Mouse (Mus musculus) right cerebral cortex, postnatal 4 days (tissue): ENCODE measurements at regions not wholly inside any gene's neighbourhood (a gene's known extent, or its start where the extent isn't known, plus 50 kb on each side); places are given as distances from the start of the nearest gene placed in this dataset.

ENCODE experiments used
- DNase-seq: peaks from one replicate; pipeline ENCODE4 v3.0.0-alpha.2; 2022

DNA sequence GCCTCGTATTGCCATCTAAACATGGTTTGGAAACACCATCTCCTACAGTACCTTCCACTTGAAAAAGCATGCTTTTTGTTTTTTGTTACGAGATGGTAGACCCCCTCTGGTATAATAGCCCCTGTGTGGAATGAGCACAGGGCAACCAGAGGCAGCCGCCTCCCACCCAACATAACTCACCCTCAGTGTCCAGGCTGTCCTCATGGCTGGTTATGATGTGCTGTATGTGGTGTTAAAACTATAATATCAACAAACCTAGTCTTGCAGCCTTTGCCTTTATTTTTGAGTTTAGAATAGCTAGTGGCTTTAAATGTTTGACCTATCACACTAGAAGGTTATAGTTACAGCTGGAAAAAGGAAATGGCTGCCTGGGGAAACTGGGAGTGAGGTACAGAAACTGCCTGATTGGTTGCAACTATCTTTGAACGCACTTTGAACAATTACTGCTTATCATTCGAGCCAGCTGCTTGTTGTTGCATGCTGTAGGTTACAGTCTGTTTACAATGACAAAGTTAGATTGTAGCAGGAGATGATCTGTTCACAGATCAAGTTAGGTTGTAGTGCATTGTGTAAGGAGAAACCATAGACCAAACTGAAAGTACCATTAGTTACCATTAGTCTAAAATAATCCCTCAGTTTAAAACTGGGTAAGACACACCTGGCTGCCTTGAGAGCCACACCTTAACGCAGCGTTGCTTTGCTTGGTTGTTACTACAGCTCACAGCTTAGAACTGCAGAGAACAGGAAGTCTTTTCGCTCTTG lies 414.8 kb downstream of the Klf5 start:
- DNase-seq: no peak

DNA sequence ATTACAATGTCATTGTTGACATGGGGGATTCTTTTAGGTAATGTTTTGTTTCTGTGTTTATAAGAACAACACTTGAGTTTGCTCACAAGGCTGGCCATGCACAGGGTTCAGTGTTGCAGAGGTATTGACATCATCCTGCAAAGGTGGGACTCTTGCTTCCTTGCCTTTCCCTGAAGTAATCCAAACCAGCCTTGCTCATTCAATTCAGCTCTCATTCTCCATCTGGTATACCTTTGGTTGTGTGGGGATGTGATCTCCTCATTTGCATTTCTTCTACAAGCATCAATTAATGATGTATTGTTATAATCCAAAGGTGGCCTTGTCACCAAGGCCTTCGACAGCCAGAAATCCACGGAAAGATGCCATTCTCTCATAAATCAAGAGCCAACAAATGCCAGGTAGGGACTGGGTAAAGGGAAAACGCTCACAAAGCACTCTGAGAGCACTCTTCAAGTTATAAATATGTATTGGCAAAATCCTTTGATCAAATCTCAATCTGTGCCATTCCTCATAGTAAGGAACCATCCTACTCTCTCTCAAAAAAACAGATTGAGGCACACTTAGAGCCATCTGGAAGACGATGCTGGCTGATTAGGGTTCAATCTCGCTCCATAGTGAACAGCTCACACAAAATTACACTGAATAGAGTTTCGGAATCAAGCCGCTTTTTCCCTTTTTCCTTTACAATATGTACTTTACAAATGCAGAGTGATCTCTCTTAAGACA lies 435.1 kb downstream of the Klf5 start:
- no peak for DNase-seq

GRCm38 (mm10) chr14:99734200-99734567 lies 435.7 kb downstream of the Klf5 start:
- DNase-seq: no peak

DNA sequence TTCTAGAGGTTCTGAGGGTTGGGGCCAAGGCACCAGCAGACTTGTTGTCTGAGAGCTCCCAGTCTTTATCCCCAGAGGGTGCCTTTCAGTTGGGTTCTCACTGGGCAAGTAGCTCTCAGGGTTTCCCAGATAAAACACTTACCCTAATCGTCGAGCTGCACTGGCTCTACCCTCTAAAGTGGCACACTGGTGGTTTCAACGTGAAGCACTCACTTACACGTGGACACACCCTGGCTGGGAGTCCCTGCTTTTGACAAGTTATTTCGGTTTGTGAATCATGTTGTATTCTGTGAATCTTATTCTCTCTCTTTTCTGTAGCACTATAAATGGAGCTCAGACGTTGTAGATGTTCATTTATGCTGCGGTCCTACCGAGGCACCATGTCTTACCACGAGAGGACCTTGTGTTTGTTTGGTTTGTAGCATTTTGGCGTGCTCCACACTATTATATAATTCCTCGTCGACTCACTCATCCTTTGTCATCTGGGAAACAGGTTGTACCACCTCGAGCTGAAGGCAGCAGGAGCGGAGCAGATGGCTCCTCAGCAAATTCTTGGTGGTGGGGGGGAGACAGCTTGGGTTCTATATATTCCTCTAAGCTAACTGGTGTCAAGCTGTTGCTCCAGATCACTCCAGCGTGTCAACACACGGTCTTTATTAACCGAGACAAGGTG lies 445.3 kb downstream of the Klf5 start:
- no peak for DNase-seq

GRCm38 (mm10) chr14:99745209-99745608 lies 446.7 kb downstream of the Klf5 start:
- no peak for DNase-seq

DNA sequence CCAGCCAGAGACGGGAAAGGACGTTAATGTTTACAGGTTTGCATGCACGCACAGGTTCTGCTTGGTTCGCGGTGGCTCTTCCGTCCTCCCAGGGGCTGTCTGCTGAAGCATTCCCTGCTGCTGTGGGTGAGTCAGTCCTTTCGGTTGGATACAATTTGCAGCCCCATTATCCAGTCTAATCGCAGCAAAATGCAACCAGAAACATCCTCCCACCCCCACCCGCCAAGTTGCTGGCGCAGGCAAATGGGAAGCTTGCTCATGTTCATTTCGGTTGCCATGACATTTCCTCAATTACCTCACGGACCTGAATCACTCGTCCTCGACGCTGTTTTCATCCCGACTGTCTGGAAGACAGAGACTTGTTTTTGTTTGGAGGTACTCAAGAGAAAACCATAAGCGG lies 449.7 kb downstream of the Klf5 start:
- peak; percentile 36 for DNase-seq

GRCm38 (mm10) chr14:99749308-99750305 lies 451.1 kb downstream of the Klf5 start:
- DNase-seq: no peak

DNA sequence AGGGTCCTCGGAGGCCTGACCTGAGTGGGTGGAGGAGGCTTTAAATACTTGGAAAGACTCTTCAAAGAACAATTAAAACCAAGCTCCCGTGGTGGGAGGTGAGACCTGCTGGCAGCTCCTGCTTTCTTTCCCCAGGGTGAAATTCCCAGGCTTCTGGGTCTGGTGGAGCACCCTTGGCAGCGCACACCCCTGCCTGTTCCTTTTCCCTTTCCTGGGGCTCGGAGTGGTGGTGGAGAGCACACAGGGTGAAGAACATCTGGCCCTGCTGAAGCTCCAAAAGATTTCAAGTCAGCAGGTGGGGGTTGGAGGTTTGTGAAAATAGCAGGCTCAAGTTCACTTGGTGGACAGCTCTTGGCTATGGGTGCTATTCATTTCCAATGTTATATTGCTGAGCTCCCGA lies 459.6 kb downstream of the Klf5 start:
- DNase-seq: no peak

- DNase-seq: no peak
Observed at GRCm38 (mm10) chr14:99763336-99763735, 464.8 kb downstream of the Klf5 start.

GRCm38 (mm10) chr14:99771009-99771408 lies 472.5 kb downstream of the Klf5 start:
- no peak for DNase-seq

DNA sequence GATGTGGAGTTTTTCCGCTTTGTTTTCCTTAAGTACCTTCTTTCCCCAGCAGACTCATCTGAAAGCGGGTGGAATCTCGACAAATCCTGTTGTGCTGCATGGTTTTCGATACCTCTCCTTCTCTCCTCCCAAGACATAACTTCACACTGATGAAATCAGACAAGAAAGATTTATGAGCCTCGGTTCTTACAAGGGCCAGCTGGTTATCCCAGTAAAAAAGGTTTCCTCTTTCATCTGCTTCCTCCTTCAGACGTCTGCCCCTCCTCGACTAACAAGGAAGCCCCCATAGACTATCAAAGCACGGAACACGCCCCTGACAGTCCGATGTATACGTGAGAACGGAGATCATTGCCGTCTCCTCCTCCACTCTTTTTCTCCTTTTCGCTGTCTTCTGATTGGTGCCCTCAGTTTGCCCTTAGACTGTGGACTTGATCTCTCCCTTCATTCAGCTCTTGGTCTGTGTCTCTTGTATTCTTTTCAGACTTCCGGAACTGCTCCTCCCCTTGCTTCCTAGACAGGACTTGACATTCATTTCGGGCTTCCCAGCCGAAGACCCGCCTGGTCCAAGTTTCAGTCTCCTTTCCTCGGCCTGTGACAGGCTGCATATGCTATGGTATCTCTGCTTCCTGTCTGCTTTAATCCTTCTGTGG lies 474.4 kb downstream of the Klf5 start:
- no peak for DNase-seq

DNA sequence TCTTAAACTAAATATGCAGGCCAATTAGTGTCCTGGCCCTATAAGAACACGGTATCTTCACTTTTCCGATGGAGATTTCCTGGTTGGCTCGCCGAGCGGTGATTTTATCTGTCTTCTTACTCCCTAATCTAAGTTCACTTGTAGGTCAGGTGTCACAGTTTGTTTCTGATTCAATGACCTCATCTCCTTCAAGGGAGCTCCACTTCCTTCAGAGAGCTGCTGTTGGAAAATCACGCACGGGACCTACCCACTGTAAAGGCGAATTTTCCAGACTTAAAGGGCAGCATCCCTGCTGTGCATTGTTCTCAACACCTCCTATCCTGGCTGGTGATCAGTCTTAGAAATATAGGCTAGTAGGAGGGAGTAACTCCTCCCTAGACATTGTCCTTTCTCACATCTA lies 480.0 kb downstream of the Klf5 start:
- no peak for DNase-seq

- DNase-seq: no peak
Observed at GRCm38 (mm10) chr14:99778957-99779356, 480.5 kb downstream of the Klf5 start.

- DNase-seq: no peak
Observed at GRCm38 (mm10) chr14:99783646-99784045, 485.2 kb downstream of the Klf5 start.

DNA sequence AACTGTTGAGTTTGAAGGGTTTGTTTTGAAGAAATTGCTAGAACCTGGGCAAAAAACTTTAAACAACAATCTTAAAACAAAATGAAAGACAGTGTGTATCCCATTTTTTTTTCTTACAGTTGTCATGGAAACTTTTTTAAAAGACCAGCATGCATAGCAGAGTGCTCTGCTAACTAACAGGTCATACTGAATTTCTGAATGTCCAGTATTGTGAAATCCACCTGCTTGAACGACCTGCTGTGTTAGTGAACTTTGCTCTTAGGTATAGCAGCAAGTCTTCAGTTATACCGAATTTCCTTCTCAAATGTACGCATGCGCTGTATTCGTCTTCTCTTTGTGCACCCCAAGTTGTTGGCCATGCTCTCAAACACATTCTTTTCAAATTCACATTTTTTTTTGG lies 486.6 kb downstream of the Klf5 start:
- no peak for DNase-seq

GRCm38 (mm10) chr14:99786367-99786766 lies 487.9 kb downstream of the Klf5 start:
- no peak for DNase-seq

GRCm38 (mm10) chr14:99788185-99788584 lies 489.7 kb downstream of the Klf5 start:
- DNase-seq: no peak

DNA sequence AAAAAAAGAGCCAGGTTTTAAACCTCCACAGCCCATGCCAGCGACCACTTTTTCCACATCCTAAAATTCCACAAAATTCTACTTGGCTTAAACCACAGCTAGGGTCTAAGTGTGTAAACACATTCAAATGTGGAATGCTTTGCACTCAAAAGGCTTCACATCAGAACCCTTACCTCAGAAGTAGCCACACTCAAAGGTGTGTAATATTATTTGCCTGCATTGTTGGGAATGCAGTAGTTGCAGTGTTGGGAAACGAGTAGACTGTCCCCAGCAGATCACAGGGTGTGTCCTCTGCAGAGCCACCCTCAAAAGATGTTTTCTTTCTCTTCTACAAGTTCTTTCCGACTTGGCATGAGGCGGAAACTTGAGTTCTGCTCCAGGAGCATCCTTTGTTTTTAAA lies 488.2 kb downstream of the Klf12 start:
- no peak for DNase-seq

GRCm38 (mm10) chr14:99806052-99806451 lies 478.4 kb downstream of the Klf12 start:
- DNase-seq: no peak

GRCm38 (mm10) chr14:99806599-99806998 lies 477.9 kb downstream of the Klf12 start:
- DNase-seq: no peak

GRCm38 (mm10) chr14:99812741-99813485 lies 471.6 kb downstream of the Klf12 start:
- DNase-seq: no peak
